Mouse (Mus musculus): Measurements from ENCODE around the gene Pofut2.

Pofut2 gene

DNA sequence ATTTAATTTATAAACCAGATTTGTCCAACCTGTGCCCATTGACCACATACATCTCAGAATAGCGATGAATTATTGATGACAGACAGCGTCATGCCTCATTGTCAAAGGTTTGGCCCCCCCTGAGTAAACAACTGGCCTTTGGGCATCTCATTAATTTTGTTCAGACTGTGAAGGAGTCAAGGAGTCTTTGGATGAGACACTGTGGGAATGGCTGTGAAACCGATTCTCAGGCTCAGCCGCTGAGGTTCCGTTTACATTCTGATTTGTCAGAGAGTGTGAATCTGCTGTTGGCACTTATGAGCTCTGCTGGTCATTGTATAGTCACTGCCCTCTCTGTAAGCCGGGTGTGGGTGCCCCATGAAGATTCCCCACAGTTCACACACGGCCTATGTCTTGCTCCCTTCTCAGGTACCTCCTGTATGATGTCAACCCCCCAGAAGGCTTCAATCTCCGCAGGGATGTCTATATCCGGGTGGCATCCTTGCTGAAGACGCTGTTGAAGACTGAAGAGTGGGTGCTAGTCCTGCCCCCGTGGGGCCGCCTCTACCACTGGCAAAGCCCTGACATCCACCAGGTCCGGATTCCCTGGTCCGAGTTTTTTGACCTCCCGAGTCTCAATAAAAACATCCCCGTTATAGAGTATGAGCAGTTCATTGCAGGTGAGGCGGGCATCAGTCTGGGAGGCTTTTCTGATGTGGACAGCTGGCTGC lies 1.3 kb downstream of the Pofut2 start:
- in situ Hi-C loops (cut with MboI; ENCODE audit: low sequenced_read_pairs), result no loop called here

DNA sequence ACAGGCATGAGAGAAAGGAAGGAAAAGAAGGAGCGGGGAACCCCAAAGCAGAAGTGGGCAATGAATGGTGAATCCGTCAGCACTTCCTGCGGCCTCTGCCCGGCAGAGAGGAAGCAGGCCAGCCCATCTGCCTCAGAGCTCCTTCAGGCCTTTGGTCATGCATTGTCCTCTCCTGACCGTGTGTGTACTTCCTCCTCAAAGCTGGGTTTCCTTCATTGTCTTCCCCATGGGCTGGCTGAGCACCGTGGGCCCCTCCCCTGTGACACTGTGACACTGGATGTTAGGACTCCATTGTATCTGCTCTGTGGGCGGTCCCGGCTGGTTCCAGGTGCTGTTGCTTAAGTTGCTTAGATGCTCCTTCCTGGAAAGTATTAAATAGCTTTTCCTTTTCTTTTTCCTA lies 7.3 kb downstream of the Pofut2 start:
- in situ Hi-C loops (cut with MboI; ENCODE audit: low sequenced_read_pairs), result no loop called here

DNA sequence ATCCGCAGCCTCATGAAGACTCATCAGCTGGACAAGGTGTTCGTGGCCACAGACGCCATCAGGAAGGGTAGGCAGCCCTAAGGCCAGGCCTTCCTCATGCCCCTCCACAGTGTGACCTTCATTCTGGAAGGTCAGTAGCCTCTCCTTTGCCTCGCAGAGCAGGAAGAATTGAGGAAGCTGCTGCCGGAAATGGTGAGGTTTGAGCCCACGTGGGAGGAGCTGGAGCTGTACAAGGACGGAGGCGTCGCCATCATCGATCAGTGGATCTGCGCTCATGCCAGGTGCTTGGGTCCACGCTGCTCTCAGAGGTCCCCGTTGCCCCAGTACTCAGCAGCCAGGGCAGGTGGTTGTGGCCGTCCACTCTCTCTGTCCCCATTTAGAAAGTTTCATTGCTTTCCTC lies 8.0 kb downstream of the Pofut2 start:
- in situ Hi-C loops (cut with MboI; ENCODE audit: low sequenced_read_pairs), result no loop called here

DNA sequence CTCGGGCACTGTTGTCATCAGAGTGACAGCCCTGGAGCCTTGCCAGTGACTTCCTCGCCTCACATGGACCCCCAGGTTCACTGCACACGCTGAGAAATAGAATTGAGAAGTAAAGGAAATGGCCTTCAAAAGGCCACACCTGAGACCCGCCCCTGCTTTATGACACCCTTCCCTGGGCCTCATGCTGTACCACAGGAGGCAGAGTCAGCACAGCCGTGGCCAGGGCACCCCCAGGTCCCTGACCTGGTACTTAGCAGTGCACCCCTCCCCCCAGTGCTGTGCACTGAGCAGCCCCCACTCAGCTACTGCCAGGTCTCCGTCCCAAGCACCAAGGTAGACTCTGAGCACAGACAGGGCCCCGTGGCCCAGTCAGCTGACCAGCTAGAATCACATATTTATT lies 10.1 kb downstream of the Pofut2 start:
- in situ Hi-C loops (cut with MboI; ENCODE audit: low sequenced_read_pairs), result no loop called here

DNA sequence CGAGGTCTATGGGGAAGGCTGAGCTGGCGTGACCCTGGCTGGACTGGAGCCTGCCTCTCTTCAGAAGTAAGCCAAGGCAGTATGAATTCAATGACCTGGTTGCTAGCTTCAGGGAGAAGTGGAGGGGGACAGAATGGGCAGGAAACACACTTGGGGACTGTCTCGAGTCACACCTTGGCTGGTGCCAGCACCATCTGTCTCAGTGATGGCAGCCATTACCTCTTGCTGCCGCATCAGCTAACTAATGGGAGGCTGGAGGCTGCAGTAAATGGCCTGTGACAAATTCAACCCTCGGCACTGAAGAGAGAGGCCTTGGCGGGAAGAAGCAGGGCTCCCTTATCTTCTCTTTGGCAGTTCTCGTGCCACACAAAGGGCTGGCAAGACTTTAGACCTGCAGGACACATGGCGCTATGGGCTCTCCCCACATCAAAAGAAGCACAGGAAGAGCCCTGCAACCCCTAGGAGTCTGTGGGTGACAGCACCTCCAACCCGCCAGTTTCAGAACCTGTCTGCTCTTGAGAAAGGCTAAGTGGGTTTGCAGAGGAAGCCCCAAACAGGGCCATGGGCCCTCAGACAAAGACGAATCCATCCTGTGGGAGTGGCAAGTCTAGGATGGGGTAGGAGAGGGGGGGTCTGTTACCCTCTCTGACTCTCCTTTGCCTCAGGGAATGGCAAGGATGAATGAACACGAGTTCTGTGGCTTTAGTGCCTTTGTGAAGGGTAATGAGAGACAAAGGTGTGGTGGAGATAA lies 14.1 kb downstream of the Pofut2 start:
- in situ Hi-C loops (cut with MboI; ENCODE audit: low sequenced_read_pairs), result no loop called here

DNA sequence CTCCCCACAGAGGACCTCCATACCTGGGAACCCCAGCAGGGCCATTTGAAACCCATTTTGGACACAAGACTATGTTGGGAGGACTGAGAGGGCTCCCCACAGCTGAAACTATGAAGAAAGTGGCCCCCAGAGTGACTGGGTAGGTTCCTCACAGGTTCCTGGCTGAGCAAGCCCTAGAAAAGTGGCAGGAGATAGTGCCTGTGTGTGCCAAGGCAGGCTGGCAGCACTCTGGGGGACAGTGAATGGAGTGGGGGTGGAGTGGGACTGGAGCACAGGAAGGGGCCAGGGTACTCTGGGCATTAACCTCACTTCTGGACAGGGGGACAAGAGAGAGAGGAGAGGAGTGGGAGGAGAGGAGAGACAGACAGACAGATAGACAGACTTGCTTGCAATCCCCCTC lies 14.8 kb downstream of the Pofut2 start:
- in situ Hi-C loops (cut with MboI; ENCODE audit: low sequenced_read_pairs), result no loop called here

DNA sequence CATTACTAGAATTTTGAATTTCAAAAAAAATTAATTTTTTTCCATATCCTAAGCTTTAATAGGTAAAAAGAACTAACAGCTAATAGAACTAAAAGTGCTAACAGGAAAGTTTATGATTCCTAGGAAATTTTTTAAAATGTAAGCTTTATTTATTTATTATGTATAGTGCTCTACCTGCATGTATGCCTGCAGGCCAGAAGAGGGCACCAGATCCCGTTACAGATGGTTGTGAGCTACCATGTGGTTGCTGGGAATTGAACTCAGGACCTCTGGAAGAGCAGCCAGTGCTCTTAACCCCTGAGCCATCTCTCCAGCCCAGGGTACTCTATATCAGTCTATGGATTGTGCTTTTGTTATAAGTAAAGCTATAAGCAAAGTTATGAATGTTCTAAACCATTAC lies 23.1 kb downstream of the Pofut2 start:
- in situ Hi-C loops (cut with MboI; ENCODE audit: low sequenced_read_pairs), result loop anchor here (10.0 kb wide), 2 partner anchors 73 to 233 kb away; partner anchors contain the start of gene Fam207a

DNA sequence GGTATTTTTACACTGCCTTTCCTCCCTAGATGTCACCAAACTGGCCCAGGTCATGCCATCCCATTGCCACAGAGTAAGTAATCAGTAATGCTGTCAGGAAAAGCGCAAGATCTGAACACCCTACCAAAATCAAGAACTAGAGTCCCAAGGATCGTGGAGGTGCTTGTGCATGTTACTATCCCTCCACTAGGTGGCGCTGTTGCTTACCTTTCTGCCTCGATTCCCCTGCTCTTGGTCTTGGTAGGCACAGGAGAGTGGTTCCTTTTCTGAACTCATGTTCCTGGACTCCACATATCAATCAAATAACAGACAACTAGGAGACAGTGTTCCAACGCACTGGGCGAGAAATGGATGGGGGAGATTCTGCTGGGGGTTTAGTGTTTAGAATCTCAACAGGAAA lies 23.8 kb downstream of the Pofut2 start:
- in situ Hi-C loops (cut with MboI; ENCODE audit: low sequenced_read_pairs), result loop anchor here (10.0 kb wide), 2 partner anchors 72 to 232 kb away; partner anchors contain the start of gene Fam207a

DNA sequence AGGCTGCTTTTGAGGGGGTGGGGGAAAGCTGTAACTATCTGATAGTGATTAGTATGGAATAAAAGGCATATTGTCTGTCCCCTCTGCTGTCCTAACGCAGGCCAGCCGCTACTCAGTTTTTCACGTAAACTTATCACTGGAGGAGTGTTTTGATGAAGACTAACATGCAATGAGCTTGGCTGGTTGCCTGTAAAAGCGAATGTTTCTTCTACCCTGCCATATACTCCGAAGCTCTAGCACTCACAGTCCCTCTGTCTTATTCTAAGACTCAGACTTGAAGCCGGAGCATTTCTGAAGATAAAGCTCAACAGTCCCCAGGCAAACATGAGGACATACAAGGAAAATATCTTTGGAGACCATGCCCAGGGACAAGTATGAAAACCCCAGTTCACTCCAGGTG lies 25.8 kb downstream of the Pofut2 start:
- in situ Hi-C loops (cut with MboI; ENCODE audit: low sequenced_read_pairs), result loop anchor here (10.0 kb wide), 2 partner anchors 70 to 230 kb away; partner anchors contain the start of gene Fam207a

DNA sequence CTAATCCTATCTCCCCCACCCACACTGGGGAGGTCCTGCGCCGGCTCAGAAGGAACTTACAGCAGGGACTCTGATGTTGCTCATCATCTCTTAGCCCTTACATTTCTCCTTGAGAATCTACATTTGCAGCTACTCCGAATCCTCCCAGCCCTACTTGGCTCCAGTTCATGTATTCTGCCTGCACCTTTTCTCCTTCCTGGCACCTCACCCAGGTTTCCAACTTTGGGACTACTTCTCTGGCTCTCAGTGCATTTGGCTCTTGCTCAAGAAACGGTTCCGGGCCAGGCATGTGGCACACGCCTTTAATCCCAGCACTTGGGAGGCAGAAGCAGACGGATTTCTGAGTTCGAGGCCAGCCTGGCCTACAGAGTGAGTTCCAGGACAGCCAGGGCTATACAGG lies 28.6 kb downstream of the Pofut2 start:
- in situ Hi-C loops (cut with MboI; ENCODE audit: low sequenced_read_pairs), result loop anchor here (10.0 kb wide), 2 partner anchors 67 to 227 kb away; partner anchors contain the start of gene Fam207a

DNA sequence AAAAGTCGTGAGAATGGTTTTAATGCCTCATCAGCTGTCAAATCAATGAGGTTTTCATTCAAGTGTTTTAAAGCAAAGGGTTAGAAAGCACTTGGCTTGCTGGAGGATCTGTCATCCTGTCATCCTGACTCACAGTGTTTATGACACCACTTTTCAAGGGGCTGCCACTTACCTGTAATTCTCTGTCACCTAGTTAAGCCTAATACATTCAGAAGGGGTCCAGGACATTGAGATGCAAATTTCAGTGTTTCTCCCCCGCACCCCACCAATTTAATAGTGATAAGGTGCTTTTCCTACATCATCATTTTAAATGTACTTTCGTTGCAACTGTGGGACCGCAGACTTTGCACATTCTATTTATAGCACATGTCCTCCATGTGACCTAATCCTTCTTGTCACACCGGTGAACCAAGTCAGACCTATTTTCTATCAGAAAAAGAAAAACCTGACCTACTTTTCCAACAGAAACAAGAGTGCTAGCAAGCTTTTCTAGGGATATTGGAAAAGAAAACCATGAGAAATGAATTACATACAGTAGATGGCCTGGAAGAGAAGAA lies 29.7 kb downstream of the Pofut2 start:
- in situ Hi-C loops (cut with MboI; ENCODE audit: low sequenced_read_pairs), result loop anchor here (10.0 kb wide), 2 partner anchors 66 to 226 kb away; partner anchors contain the start of gene Fam207a

DNA sequence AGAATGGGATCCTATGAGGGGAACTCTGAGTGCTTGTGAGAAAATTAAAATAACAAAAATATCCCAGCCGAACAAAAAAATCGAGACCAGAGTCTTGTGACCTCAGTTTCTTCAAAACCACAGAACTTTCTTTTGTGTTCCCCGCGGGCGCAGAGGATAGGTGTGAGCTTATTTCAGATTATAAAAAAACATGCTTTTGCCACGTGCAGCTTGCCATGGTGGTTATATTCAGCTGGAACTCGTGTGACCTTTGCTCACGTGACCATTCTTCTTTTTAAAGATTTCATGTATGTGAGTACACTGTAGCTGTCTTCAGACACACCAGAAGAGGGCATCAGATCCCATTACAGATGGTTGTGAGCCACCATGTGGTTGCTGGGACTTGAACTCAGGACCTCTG lies 30.5 kb downstream of the Pofut2 start:
- in situ Hi-C loops (cut with MboI; ENCODE audit: low sequenced_read_pairs), result loop anchor here (10.0 kb wide), 2 partner anchors 65 to 225 kb away; partner anchors contain the start of gene Fam207a

DNA sequence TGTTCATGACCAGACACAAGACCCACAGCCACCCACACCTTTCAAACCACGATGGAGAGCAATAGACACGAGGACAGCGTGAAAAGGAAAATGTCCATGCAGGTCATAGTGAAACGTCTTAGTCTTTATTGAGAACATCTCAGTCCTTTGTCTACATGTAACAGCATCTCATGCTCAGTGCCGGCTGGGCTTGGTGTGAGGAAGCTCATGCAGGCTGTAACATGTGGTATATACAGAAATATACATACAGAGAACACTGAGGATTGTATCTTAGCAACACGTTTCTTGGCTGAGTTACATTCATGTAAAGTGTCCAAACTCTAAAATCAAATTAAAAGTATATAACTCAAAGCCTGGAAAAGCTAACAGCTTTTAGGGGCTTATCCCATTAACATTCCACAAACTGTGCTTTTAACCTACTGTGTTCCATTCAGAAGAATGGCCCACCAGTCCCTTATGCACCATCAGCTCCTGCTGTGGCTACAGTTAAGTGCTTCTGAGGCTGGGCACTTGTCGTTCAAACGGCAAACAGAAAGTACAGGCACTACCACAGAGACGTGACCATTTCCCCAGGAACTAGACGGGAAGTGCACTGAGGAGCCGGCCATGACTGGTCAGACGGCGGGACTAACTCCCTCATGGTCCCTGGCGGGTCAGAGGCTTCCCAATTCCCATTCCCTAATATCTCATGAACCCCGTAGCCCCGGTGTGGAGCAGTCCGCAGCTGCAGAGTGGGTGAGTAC lies 31.8 kb downstream of the Pofut2 start:
- in situ Hi-C loops (cut with MboI; ENCODE audit: low sequenced_read_pairs), result no loop called here

DNA sequence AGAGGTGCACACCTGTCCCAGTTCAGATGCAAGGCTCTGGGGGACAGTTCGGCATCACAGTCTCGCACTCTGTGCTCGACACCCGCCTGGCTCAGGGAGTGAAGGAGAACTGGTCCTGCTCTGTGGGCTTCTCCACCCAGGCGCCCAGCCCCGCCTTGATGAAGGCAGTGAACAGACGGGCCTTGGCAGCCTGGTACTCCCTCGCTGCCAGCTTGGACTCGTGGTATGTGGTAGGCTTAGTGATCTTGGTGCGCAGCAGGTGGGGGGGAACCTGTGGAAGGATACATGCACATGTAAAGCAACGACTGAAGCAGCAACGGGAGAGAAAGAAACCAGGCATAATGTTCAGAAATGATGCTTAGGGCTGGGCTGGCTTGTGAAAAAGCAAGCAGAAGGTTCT lies 35.7 kb downstream of the Pofut2 start:
- in situ Hi-C loops (cut with MboI; ENCODE audit: low sequenced_read_pairs), result no loop called here

DNA sequence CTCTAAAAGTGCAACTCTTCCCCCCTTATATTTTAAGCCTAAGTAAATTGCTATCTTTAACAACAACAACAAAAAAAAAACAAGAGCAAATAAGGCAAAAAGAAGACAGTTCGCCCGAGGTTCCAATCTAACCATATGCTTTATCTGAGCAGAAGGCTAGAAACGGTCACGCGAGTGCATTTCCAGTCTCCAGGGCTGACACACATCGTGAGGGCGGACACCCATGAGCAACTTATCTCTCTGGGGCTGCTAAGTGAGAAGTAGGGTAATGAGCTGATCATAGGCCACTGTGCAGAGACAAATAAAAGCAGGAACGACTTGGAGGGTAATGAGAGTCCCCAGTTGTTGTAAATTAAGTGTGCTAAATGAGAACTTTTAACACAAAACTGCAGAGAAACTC lies 39.6 kb downstream of the Pofut2 start:
- in situ Hi-C loops (cut with MboI; ENCODE audit: low sequenced_read_pairs), result no loop called here

DNA sequence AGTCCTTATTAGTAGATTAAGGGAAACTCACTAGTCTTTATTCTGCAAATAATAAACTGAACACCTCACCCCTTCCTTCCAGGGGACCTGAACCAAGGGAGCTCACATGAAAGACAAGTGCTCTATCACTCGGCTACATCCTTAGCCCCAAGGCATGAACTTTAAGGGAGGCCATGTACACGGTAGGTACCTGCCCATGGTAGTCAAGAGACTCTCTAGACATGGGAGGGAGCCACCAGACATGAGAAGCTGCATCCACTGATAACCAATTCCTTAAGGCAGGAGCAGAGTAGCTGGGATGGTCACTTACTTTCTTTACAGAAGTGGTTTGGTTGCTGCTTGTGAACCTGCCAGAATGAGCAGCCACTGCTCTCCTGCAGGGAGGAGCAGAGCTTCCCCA lies 40.2 kb downstream of the Pofut2 start:
- in situ Hi-C loops (cut with MboI; ENCODE audit: low sequenced_read_pairs), result no loop called here

DNA sequence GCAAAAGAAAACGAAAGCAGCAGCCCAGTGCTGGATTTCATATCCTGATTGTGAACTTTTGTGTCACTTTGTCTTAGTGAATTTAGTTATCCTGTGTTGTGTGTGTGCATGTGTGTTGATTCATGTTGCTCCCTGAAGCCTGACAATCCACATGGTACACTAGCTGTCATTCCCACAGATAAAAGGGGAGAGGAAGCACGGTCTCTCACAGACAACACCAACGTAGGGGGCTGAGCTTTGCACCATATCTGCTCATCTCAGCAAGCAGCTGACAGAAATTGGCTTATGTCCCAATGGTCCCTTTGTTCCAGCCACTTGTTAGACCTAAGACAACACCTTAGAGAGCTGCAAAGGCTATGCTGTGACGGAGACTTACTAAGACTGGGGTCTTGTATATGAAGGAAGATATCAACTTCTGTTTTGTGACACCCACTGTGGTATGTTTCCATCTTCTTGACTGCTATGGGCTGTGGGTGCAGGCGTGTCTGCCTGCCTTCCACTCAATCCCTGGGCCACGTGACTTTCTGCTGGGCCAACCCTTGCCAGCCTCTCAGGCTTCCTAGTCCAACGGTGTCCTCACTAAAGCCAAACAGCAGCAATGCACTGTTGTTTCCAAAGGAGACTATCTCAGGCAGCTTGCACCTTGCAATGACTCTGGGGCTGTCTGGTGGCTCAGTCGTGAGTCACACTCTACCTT lies 41.4 kb downstream of the Pofut2 start:
- in situ Hi-C loops (cut with MboI; ENCODE audit: low sequenced_read_pairs), result no loop called here

DNA sequence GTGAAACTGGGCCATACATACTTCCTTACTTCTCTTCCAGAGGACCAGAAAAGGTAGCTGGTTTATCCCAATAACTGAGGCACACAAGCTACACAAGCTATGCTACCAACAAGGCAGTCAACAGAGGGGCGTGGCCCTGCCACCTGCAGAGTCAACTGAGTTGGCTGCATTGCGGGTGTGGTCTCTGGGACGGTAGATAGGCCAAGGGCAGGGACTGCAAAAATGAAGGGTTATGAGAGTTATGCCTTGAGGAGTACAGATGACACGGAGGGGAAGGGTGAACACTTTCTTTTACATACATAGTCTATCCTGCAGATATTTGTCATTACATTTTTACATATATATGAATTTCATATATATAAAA lies 41.9 kb downstream of the Pofut2 start:
- in situ Hi-C loops (cut with MboI; ENCODE audit: low sequenced_read_pairs), result no loop called here

DNA sequence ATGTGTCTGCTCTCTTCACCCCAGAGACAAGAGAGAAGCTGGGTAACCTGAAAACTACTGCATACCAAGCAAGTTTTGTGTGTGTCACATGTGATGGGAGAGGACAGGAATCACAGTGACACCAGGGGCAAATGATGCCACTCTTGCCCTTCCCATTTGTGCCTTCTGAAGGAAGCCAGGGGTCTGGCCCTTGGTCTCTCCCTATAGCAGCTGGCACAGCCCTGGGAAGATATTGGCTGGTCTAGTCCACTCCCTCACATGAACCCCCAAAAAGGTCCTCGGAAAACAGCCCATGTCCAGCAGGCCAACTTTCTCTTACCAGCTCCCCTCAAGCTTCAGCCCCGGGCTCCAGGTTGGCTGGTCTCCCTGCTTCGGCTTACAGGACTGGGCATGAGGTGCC lies 45.3 kb downstream of the Pofut2 start:
- in situ Hi-C loops (cut with MboI; ENCODE audit: low sequenced_read_pairs), result no loop called here

DNA sequence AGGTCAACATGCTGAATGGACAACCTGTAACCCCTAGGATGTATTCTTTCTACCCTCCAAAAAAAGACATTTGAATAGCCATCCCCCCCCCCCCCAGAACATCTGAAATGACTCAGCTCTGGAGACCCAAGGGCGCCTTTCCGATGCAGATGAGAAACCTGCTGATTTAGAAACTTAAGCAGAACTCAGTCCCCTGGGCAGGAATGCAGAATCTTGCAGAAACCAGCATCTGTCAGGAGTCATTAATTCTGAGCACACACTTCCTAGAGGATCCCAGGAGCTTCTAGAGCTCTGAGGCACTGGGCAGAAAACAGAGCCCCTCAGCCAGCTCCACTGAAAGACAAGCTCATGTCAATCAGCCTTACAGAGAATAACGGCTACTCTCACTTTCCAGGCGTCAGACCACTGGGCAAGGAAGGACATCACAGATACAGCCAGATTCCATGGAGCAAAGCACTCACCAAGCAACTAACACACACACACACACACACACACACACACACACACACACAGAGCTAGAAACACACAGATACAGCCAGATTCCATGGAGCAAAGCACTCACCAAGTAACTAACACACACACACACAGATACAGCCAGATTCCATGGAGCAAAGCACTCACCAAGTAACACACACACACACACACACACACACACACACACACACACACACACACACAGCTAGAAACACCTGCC lies 46.0 kb downstream of the Pofut2 start:
- in situ Hi-C loops (cut with MboI; ENCODE audit: low sequenced_read_pairs), result no loop called here

All from CH12F3 (cell line).